Mouse (Mus musculus) hindbrain, embryonic 11.5 days (tissue): ENCODE data around the gene Nkx3-2. TPM values are rescaled to one million over a fixed set of nuclear protein-coding genes. Genes with fewer than 3 reads are reported as not detected.

Experiments used
- ATAC-seq: fragments of 200-750 bp; cut with Nextera tagmentation; 2 replicates; pipeline ENCODE4 v1.8.0; 2017; ENCODE audit warnings: mild to moderate bottlenecking, moderate TSS enrichment, moderate library complexity; ENCODE audit not compliant: low FRiP score
- DNase-seq: peaks from one replicate; pipeline ENCODE4 v3.0.0-alpha.2; 2015; ENCODE audit warnings: low spot score
- H3K27ac ChIP-seq: fragments of 300-500 bp; sonication (generic); 2 replicates; pipeline ENCODE4 v1.5.1; 2014; ENCODE audit warnings: mild to moderate bottlenecking, low read depth, low read length
- H3K27me3 ChIP-seq: fragments of 300-500 bp; sonication (generic); 2 replicates; pipeline ENCODE4 v1.6.1; 2014; ENCODE audit warnings: mild to moderate bottlenecking, low read length, moderate library complexity, mixed read lengths; ENCODE audit not compliant: control insufficient read depth, insufficient read depth
- H3K36me3 ChIP-seq: fragments of 300-500 bp; sonication (generic); 2 replicates; pipeline ENCODE4 v1.6.1; 2014; ENCODE audit warnings: mild to moderate bottlenecking, low read length, moderate library complexity, mixed read lengths; ENCODE audit not compliant: control insufficient read depth, insufficient read depth
- H3K4me1 ChIP-seq: fragments of 300-500 bp; sonication (generic); replicated peaks from 2 replicates; pipeline ENCODE4 v1.6.1; 2014; ENCODE audit warnings: low read length, mixed read lengths; ENCODE audit not compliant: control insufficient read depth, insufficient read depth
- H3K4me2 ChIP-seq: fragments of 300-500 bp; sonication (generic); replicated peaks from 2 replicates; pipeline ENCODE4 v1.6.1; 2014; ENCODE audit warnings: mild to moderate bottlenecking, low read depth, low read length
- H3K4me3 ChIP-seq: fragments of 300-500 bp; sonication (generic); 2 replicates; pipeline ENCODE4 v1.5.1; 2014; ENCODE audit warnings: low read depth, low read length
- H3K9ac ChIP-seq: fragments of 300-500 bp; sonication (generic); 2 replicates; pipeline ENCODE4 v1.6.1; 2014; ENCODE audit warnings: low read depth, low read length
- H3K9me3 ChIP-seq: fragments of 300-500 bp; sonication (generic); 2 replicates; pipeline ENCODE4 v1.6.1; 2016; ENCODE audit warnings: low read length; ENCODE audit not compliant: control insufficient read depth
- WGBS: fragments of 180-500 bp; shearing (Covaris S2); extraction: QIAGEN DNeasy Blood & Tissue Kit; methylation state at CpG from one replicate; pipeline ENCODE4 v1.1.7; 2014; 5-methylcytosine and 5-hydroxymethylcytosine counted together
- polyA plus RNA-seq: library from polyadenylated mRNA; unstranded; fragments of >200 nt; fragmentation: Nextera tagmentation; extraction: Ambion mirVana; gene quantifications from 2 replicates; pipeline ENCODE4 v1.2.1, GENCODE M21; 2014

The Nkx3-2 gene
- polyA plus RNA-seq, 1 experiment from 2014 or later: 1.0 TPM

- DNase-seq (peak; percentile 50), ATAC-seq (no peak)
- Histone ChIP-seq H3K4me3 (no peak overlapping the region), H3K27ac (no peak overlapping the region), H3K27me3 (peaks cover 94% of the 10 kb centered on the region), H3K9ac (no peak overlapping the region), H3K4me1 (no peaks in the 10 kb centered on the region; the same call in none of the 2 replicates), H3K36me3 (no peaks in the 10 kb centered on the region), H3K4me2 (no peak overlapping the region), H3K9me3 (no peaks in the 10 kb centered on the region)
- WGBS: 5% methylated on average over 19 of the region's 19 CpGs
These were observed 5.3 kb downstream of the Nkx3-2 start for GRCm38 (mm10) chr5:41758671-41759639.

GRCm38 (mm10) chr5:41757338-41757737, 7.0 kb downstream of the Nkx3-2 start:
- Histone ChIP-seq H3K9ac (no peak overlapping the region), H3K4me2 (no peak overlapping the region), H3K9me3 (no peaks in the 10 kb centered on the region), H3K27me3 (peaks cover 92% of the 10 kb centered on the region), H3K27ac (no peak overlapping the region), H3K4me1 (no peaks in the 10 kb centered on the region; the same call in 1 of the 2 replicates), H3K36me3 (no peaks in the 10 kb centered on the region), H3K4me3 (no peak overlapping the region)
- DNase-seq (no peak), ATAC-seq (no peak)
- WGBS: 6% methylated on average over 5 of the region's 5 CpGs

GRCm38 (mm10) chr5:41756396-41756795, 7.9 kb downstream of the Nkx3-2 start:
- H3K9me3 ChIP-seq: no peaks in the 10 kb centered on the region
- H3K36me3 ChIP-seq: no peaks in the 10 kb centered on the region
- H3K4me2 ChIP-seq: no peak overlapping the region
- no peak overlapping the region for H3K4me3 ChIP-seq
- H3K9ac ChIP-seq: no peak overlapping the region
- WGBS: under 1% methylated on average over 4 of the region's 4 CpGs
- ATAC-seq (no peak), DNase-seq (no peak)
- peaks cover 91% of the 10 kb centered on the region for H3K27me3 ChIP-seq
- no peaks in the 10 kb centered on the region for H3K4me1 ChIP-seq
- H3K27ac ChIP-seq: no peak overlapping the region

- H3K27ac ChIP-seq: no peak overlapping the region
- H3K4me1 ChIP-seq: no peaks in the 10 kb centered on the region
- H3K4me3 ChIP-seq: no peak overlapping the region
- peak; percentile 56 for DNase-seq
- WGBS: 1% methylated on average over 23 of the region's 23 CpGs
- H3K36me3 ChIP-seq: no peaks in the 10 kb centered on the region
- no peak for ATAC-seq
- H3K4me2 ChIP-seq: no peak overlapping the region
- no peak overlapping the region for H3K9ac ChIP-seq
- H3K9me3 ChIP-seq: no peaks in the 10 kb centered on the region
- H3K27me3 ChIP-seq: peaks cover 92% of the 10 kb centered on the region
These were observed 8.8 kb downstream of the Nkx3-2 start for GRCm38 (mm10) chr5:41755373-41755960.

- DNase-seq (peak; percentile 52), ATAC-seq (no peak)
- Histone ChIP-seq H3K9me3 (no peaks in the 10 kb centered on the region), H3K4me1 (no peaks in the 10 kb centered on the region), H3K36me3 (no peaks in the 10 kb centered on the region), H3K9ac (no peak overlapping the region), H3K4me2 (no peak overlapping the region), H3K27me3 (peaks cover 91% of the 10 kb centered on the region), H3K27ac (no peak overlapping the region), H3K4me3 (no peak overlapping the region)
- 1% methylated on average over 16 of the region's 16 CpGs for WGBS
These were observed 9.5 kb downstream of the Nkx3-2 start for GRCm38 (mm10) chr5:41754836-41755235.

- Histone ChIP-seq H3K36me3 (no peaks in the 10 kb centered on the region), H3K4me2 (no peak overlapping the region), H3K4me1 (no peaks in the 10 kb centered on the region), H3K27ac (no peak overlapping the region), H3K9ac (no peak overlapping the region), H3K4me3 (no peak overlapping the region), H3K9me3 (no peaks in the 10 kb centered on the region), H3K27me3 (peaks cover 92% of the 10 kb centered on the region)
- DNase-seq (peak; percentile 53), ATAC-seq (peak; percentile 29; the same call in 1 of the 2 replicates)
- 2% methylated on average over 17 of the region's 17 CpGs for WGBS
These were observed 10.0 kb downstream of the Nkx3-2 start for GRCm38 (mm10) chr5:41754226-41754775.

- Histone ChIP-seq H3K4me3 (no peak overlapping the region), H3K4me2 (no peak overlapping the region), H3K4me1 (no peaks in the 10 kb centered on the region), H3K9ac (no peak overlapping the region), H3K27me3 (peaks cover 93% of the 10 kb centered on the region), H3K27ac (no peak overlapping the region), H3K36me3 (no peaks in the 10 kb centered on the region), H3K9me3 (no peaks in the 10 kb centered on the region)
- WGBS: 23% methylated on average over 4 of the region's 4 CpGs
- DNase-seq (no peak), ATAC-seq (no peak)
These were observed 11.6 kb downstream of the Nkx3-2 start for GRCm38 (mm10) chr5:41752721-41753120.

GRCm38 (mm10) chr5:41744898-41745780, 19.2 kb downstream of the Nkx3-2 start:
- DNase-seq (no peak), ATAC-seq (peak; percentile 53)
- WGBS: 2% methylated on average over 12 of the region's 15 CpGs
- H3K4me3 ChIP-seq: no peak overlapping the region
- no peaks in the 10 kb centered on the region for H3K9me3 ChIP-seq
- no peaks in the 10 kb centered on the region for H3K36me3 ChIP-seq
- no peak overlapping the region for H3K9ac ChIP-seq
- H3K27me3 ChIP-seq: peaks cover 55% of the 10 kb centered on the region
- no peak overlapping the region for H3K4me2 ChIP-seq
- H3K4me1 ChIP-seq: no peaks in the 10 kb centered on the region
- no peak overlapping the region for H3K27ac ChIP-seq
